Mouse (Mus musculus) forebrain, embryonic 16.5 days (tissue): ENCODE measurements around the gene Gm10964. TPM values are rescaled to one million over a fixed set of nuclear protein-coding genes. Genes with fewer than 3 reads are reported as not detected.

Experiments used
- ATAC-seq: fragments of 200-750 bp; cut with Nextera tagmentation; 2 replicates; pipeline ENCODE4 v1.8.0; 2017; ENCODE audit warnings: mild to moderate bottlenecking, moderate library complexity
- H3K27ac ChIP-seq: fragments of 300-500 bp; sonication (generic); 2 replicates; pipeline ENCODE4 v1.5.1; 2014; ENCODE audit warnings: low read length, control low read depth
- H3K27me3 ChIP-seq: fragments of 300-500 bp; sonication (generic); replicated peaks from 2 replicates; pipeline ENCODE4 v1.6.1; 2014; ENCODE audit warnings: low read length; ENCODE audit not compliant: control insufficient read depth, insufficient read depth
- H3K36me3 ChIP-seq: fragments of 300-500 bp; sonication (generic); 2 replicates; pipeline ENCODE4 v1.6.1; 2014; ENCODE audit not compliant: control insufficient read depth, insufficient read depth
- H3K4me1 ChIP-seq: fragments of 300-500 bp; sonication (generic); replicated peaks from 2 replicates; pipeline ENCODE4 v1.6.1; 2014; ENCODE audit warnings: low read length; ENCODE audit not compliant: control insufficient read depth, insufficient read depth
- H3K4me2 ChIP-seq: fragments of 300-500 bp; sonication (generic); 2 replicates; pipeline ENCODE4 v1.6.1; 2014; ENCODE audit warnings: mild to moderate bottlenecking, low read length, control low read depth
- H3K4me3 ChIP-seq: fragments of 300-500 bp; sonication (generic); replicated peaks from 2 replicates; pipeline ENCODE4 v1.5.1; 2014; ENCODE audit warnings: mild to moderate bottlenecking, low read length, control low read depth
- H3K9ac ChIP-seq: fragments of 300-500 bp; sonication (generic); replicated peaks from 2 replicates; pipeline ENCODE4 v1.6.1; 2014; ENCODE audit warnings: low read depth, low read length, control low read depth
- H3K9me3 ChIP-seq: fragments of 300-500 bp; sonication (generic); 2 replicates; pipeline ENCODE4 v1.6.1; 2016; ENCODE audit warnings: low read length; ENCODE audit not compliant: control insufficient read depth
- WGBS: fragments of 180-500 bp; shearing (Covaris S2); extraction: QIAGEN DNeasy Blood & Tissue Kit; methylation state at CpG from one replicate; pipeline ENCODE4 v1.1.7; 2014; 5-methylcytosine and 5-hydroxymethylcytosine counted together
- polyA plus RNA-seq: library from polyadenylated mRNA; unstranded; fragments of >200 nt; fragmentation: Nextera tagmentation; extraction: Ambion mirVana; gene quantifications from 2 replicates; pipeline ENCODE4 v1.2.1, GENCODE M21; 2015

Gm10964 gene
- polyA plus RNA-seq, 1 experiment from 2014 or later: not detected

DNA sequence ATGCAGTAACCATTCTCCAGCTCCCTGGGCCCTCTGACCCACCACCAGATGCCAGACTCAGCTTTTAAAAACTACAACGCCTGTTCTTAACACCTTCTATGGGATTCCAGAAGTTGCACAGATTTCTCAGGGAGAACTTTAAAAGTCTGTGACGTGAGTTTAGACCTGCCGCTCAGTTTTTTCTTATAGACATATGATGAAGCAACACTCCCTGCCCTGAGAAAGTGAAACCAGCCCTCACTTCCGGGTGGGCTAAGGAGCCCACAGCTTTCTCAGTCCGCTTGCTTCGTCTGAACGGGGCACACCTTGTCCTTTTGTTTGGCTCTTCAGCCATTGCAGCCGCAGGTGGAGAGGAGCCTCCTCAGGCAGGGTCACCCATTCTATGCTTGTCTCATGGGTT lies 24.2 kb upstream of the Gm10964 start:
- H3K9ac ChIP-seq: no peak overlapping the region
- WGBS: 86% methylated on average over 8 of the region's 8 CpGs
- H3K4me3 ChIP-seq: no peak overlapping the region
- no peaks in the 10 kb centered on the region for H3K9me3 ChIP-seq
- H3K27me3 ChIP-seq: no peaks in the 10 kb centered on the region
- no peaks in the 10 kb centered on the region for H3K36me3 ChIP-seq
- peaks cover 13% of the 10 kb centered on the region for H3K4me1 ChIP-seq
- H3K27ac ChIP-seq: no peak overlapping the region
- ATAC-seq: no peak
- H3K4me2 ChIP-seq: no peak overlapping the region

DNA sequence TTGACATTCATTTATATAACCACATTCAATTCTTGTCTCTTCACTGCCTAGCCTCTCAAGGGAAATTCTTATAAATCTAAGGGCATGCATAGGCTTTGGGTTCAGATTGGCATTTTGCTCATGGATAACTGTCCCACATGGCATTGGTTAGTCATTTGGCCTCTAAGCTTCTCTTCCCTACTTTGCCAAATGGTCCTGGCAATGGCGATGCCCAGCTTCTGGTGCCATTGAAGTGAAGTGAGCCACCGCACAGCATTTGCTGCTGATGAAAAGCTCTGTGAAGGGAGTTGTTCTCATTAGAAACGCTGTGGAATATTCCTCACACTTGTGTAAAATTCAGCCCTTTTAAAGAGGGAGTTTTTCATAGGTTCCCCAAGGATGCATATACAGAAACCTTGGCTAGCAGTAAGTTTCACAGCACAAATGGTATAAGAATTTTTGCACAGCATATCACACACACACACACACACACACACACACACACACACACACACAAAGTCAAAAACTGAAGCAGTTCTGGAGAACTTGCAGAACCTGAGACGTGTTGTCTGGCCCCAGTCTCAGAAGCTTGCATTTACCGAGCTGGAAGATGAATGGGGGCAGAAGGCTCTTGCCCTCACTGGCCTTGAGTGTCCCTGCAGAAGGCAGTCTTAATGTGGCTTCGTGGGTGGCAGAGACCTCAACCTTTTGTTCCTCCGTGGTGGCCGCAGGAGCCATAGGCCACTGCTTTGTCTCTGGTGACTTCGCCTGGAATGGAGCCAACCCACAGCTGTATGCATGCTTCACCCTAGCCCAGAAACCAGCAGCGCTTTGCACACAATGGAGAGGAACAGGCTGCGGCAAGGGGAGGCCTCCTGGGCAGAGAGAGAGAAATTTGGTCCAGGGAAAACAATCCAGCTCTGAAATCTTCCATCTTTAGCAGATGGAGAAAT lies 23.1 kb upstream of the Gm10964 start:
- Histone ChIP-seq H3K4me1 (peaks cover 13% of the 10 kb centered on the region), H3K4me3 (no peak overlapping the region), H3K9ac (no peak overlapping the region), H3K4me2 (no peak overlapping the region), H3K27me3 (no peaks in the 10 kb centered on the region), H3K36me3 (no peaks in the 10 kb centered on the region), H3K27ac (no peak overlapping the region), H3K9me3 (no peaks in the 10 kb centered on the region)
- peak; percentile 42; the same call in 1 of the 2 replicates for ATAC-seq
- WGBS: 28% methylated on average over 11 of the region's 11 CpGs

DNA sequence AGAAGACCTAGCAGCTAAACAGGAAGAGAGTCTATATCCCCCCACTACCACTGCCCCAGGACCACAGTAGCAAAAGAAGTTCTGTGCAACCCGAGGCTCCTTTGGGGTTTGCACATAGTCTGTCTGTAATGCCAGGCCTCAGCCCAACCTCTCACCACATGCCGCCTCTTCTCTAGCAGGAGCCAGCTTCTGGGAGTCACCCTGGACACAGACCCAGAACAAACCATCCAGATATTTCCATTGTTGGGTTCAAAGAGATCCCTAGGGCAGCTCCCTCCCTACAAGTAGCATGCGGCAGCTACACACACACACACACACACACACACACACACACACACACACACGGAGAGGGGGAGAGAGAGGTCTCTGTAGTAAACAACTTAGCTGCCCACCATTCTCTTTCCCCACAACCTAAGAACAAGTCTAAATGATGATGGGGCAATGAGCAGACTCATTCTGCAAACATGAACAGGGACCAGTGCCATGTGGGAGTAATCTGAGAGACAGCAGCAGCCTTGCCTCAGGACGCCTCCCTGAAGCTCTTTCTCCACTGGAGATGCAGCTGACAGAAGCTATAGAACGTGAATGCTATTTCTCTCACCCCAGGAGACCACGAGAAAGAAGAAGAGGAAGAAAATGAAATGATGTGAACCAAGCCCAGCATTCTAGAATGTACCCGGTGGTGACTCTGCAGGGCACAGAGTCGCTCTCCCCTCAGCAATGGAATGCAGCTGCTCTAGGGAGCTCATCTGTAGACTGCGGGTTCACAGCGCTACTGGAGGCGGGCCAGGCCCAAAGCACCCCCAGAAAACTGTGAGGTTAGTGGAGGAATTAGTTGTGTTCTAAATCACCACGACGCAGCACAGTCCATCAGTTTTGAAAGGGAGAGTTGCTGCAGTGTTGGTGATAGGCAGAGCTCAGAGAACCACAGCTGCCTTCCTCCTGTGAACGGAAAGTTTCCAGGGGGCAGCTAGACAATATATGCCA lies 22.1 kb upstream of the Gm10964 start:
- Histone ChIP-seq H3K9me3 (no peaks in the 10 kb centered on the region), H3K4me1 (peaks cover 13% of the 10 kb centered on the region), H3K4me2 (no peak overlapping the region), H3K27me3 (no peaks in the 10 kb centered on the region), H3K4me3 (no peak overlapping the region), H3K27ac (no peak overlapping the region), H3K36me3 (no peaks in the 10 kb centered on the region), H3K9ac (no peak overlapping the region)
- peak; percentile 32; the same call in 1 of the 2 replicates for ATAC-seq
- 52% methylated on average over 15 of the region's 15 CpGs for WGBS

DNA sequence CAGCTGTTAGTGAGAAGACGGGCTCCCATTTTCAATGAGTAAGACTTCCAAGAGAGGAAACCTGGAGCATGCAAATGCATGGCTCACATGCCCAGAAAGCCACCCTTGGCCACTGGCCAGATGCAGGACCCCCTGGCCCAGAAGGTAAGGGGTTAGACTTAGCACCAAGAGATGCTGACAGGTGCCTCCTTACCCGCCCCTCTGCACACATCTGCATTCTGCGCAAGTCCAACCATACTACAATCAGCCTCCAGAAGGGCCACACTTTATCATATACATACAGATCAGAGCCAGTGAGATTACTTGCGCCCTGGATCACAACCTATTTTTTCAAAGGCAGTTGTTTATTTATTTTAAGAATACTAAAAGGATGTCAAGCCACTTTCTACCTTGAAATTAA lies 20.4 kb upstream of the Gm10964 start:
- Histone ChIP-seq H3K9ac (no peak overlapping the region), H3K4me1 (peaks cover 13% of the 10 kb centered on the region), H3K4me2 (no peak overlapping the region), H3K9me3 (no peaks in the 10 kb centered on the region), H3K27ac (no peak overlapping the region), H3K36me3 (no peaks in the 10 kb centered on the region), H3K27me3 (no peaks in the 10 kb centered on the region), H3K4me3 (no peak overlapping the region)
- 87% methylated on average over 4 of the region's 4 CpGs for WGBS
- ATAC-seq: no peak

DNA sequence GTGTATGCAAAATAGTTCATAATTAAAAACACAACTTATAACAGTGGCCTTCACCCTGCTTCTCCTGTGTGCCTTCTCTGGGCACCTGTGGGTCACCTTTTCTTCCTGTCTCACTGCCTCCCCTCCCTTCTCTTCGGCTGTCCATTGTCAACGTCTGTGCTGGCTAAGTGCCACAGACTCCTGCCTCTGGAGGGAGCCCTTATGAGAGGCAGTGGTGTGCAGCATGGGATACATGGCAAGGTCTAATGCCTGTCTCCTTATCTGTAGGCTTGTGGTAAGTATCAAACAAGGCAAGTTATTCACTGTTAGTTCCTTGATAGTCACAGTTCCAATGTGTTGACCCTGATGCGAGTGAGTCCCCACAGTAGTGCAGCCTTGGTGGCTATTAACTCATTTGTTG lies 15.0 kb upstream of the Gm10964 start:
- no peak overlapping the region for H3K9ac ChIP-seq
- no peak overlapping the region for H3K4me2 ChIP-seq
- no peaks in the 10 kb centered on the region for H3K27me3 ChIP-seq
- H3K27ac ChIP-seq: no peak overlapping the region
- 53% methylated on average over 3 of the region's 3 CpGs for WGBS
- H3K4me1 ChIP-seq: no peaks in the 10 kb centered on the region; the same call in 1 of the 2 replicates
- no peak overlapping the region for H3K4me3 ChIP-seq
- ATAC-seq: no peak
- no peaks in the 10 kb centered on the region for H3K9me3 ChIP-seq
- no peaks in the 10 kb centered on the region for H3K36me3 ChIP-seq

DNA sequence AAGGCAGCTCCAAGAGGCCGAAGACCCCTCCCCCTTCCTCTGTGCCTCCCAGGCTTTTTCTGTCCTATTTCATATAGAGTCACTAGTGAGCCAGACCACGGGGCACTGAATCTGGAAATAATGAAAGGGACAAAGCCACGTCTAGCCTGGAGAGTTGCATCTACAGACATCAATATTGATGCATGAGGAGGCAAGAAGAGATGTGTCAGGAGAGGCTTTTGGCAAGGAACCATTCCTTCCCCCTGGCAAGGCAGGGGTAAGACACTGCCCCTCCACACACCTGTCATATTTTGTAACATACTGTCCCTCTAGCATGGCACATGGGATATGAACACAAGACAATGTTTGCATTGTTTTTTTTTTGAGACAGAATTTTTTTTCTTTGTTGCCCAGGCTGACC lies 12.5 kb upstream of the Gm10964 start:
- Histone ChIP-seq H3K9ac (no peak overlapping the region), H3K36me3 (no peaks in the 10 kb centered on the region), H3K9me3 (no peaks in the 10 kb centered on the region), H3K4me2 (no peak overlapping the region), H3K4me3 (no peak overlapping the region), H3K4me1 (no peaks in the 10 kb centered on the region; the same call in 1 of the 2 replicates), H3K27me3 (no peaks in the 10 kb centered on the region), H3K27ac (no peak overlapping the region)
- WGBS: 43% methylated on average over 3 of the region's 3 CpGs
- ATAC-seq: no peak

DNA sequence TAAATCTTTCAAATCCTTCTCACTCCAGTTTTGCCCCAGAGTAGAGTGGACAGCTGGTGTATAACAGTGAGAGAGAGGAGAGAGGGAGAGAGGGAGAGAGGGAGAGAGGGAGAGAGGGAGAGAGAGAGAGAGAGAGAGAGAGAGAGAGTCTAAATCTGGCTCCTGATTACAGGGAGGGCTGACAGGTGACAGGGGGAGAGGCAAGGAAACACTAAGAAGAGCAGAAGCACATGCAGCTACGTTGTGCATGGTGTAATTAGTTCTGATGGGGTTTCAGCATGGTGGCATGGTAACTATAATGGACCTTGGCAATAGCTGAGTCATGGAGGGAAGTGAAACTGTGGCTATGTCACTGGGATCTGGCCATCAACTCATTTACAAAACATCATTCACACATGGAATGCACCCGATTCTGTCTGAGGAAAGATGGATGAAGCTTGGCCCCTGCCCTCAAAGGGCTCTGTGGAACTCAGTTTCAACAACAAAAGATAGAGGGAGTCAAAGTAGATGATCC lies 11.3 kb upstream of the Gm10964 start:
- 48% methylated on average over 2 of the region's 2 CpGs for WGBS
- H3K4me2 ChIP-seq: no peak overlapping the region

DNA sequence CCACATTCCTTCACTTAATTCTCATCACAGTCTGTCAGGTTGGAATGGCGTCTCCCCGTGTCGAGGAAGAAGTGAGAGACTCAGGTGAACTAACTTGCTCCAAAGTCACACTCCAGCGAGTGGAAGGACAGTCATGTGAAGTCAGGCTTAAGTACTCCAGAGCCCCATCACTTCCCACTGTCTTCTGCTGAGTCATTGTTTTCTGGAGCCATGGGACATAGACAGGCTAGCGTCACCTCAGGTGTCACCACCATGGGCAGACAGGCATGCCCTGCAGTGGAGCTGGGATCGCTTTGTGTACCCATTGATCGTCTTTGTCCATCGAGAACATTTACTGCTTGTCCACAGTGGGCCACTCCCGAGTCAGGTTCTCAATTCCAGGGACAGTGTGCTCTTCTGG lies 9.3 kb upstream of the Gm10964 start:
- no peak for ATAC-seq

More for the DNA sequence above, 11.3 kb upstream of the Gm10964 start:
- Histone ChIP-seq H3K36me3 (no peaks in the 10 kb centered on the region), H3K4me1 (peaks cover 2% of the 10 kb centered on the region), H3K9ac (no peak overlapping the region), H3K27ac (no peak overlapping the region), H3K4me3 (no peak overlapping the region), H3K9me3 (no peaks in the 10 kb centered on the region; the same call in 1 of the 2 replicates), H3K27me3 (no peaks in the 10 kb centered on the region)
- ATAC-seq: no peak

DNA sequence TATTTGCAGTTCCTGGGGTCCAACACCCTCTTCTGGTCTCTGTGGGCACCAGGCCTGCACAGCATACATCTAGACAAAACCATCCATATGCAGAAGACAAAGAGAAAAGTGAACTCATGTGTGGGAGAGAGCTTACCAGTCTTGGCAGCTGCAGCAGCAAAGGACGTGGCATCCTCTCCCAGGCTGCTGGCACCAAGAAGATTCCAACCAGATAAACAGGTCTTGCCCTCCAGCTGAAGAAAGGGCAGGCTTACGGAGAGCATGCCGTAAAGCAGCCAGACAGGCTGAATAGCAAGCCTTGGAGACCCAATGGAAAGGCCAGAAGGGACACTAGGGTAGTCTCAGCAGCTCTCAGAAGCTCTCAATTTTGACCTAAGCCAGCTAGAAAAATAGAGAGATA lies 7.0 kb upstream of the Gm10964 start:
- 73% methylated on average over 3 of the region's 3 CpGs for WGBS
- no peaks in the 10 kb centered on the region for H3K27me3 ChIP-seq
- no peak overlapping the region for H3K27ac ChIP-seq
- H3K4me1 ChIP-seq: peaks cover 41% of the 10 kb centered on the region
- no peak overlapping the region for H3K4me3 ChIP-seq
- no peak overlapping the region for H3K9ac ChIP-seq
- H3K36me3 ChIP-seq: no peaks in the 10 kb centered on the region
- ATAC-seq: no peak
- H3K4me2 ChIP-seq: no peak overlapping the region
- no peaks in the 10 kb centered on the region; the same call in 1 of the 2 replicates for H3K9me3 ChIP-seq

More for the DNA sequence above, 9.3 kb upstream of the Gm10964 start:
- Histone ChIP-seq H3K4me3 (no peak overlapping the region), H3K4me2 (no peak overlapping the region), H3K4me1 (peaks cover 22% of the 10 kb centered on the region), H3K9ac (no peak overlapping the region), H3K36me3 (no peaks in the 10 kb centered on the region), H3K27me3 (no peaks in the 10 kb centered on the region), H3K9me3 (no peaks in the 10 kb centered on the region; the same call in 1 of the 2 replicates), H3K27ac (no peak overlapping the region)
- WGBS: 94% methylated on average over 9 of the region's 9 CpGs
